Mouse (Mus musculus) hindbrain, embryonic 12.5 days (tissue): ENCODE results near the gene Prc1. TPM values are rescaled to one million over a fixed set of nuclear protein-coding genes. Genes with fewer than 3 reads are reported as not detected.

Source experiments
- ATAC-seq: fragments of 200-750 bp; cut with Nextera tagmentation; 2 replicates; pipeline ENCODE4 v1.8.0; 2017; ENCODE audit warnings: moderate TSS enrichment; ENCODE audit not compliant: low FRiP score
- H3K27ac ChIP-seq: fragments of 300-500 bp; sonication (generic); 2 replicates; pipeline ENCODE4 v1.5.1; 2016; ENCODE audit warnings: mild to moderate bottlenecking
- H3K27me3 ChIP-seq: fragments of 300-500 bp; sonication (generic); 2 replicates; pipeline ENCODE4 v1.6.1; 2016; ENCODE audit warnings: mild to moderate bottlenecking
- H3K36me3 ChIP-seq: fragments of 300-500 bp; sonication (generic); 2 replicates; pipeline ENCODE4 v1.6.1; 2016; ENCODE audit warnings: mild to moderate bottlenecking
- H3K4me1 ChIP-seq: fragments of 300-500 bp; sonication (generic); 2 replicates; pipeline ENCODE4 v1.6.1; 2016
- H3K4me2 ChIP-seq: fragments of 300-500 bp; sonication (generic); replicated peaks from 2 replicates; pipeline ENCODE4 v1.6.1; 2016; ENCODE audit warnings: mild to moderate bottlenecking
- H3K4me3 ChIP-seq: fragments of 300-500 bp; sonication (generic); 2 replicates; pipeline ENCODE4 v1.5.1; 2016; ENCODE audit warnings: mild to moderate bottlenecking
- H3K9ac ChIP-seq: fragments of 300-500 bp; sonication (generic); 2 replicates; pipeline ENCODE4 v1.6.1; 2016; ENCODE audit warnings: mild to moderate bottlenecking, moderate library complexity
- H3K9me3 ChIP-seq: fragments of 300-500 bp; sonication (generic); replicated peaks from 2 replicates; pipeline ENCODE4 v1.6.1; 2016; ENCODE audit warnings: mild to moderate bottlenecking
- WGBS: fragments of 180-500 bp; shearing (Covaris S2); methylation state at CpG from one replicate; pipeline ENCODE4 v1.1.7; 2016; 5-methylcytosine and 5-hydroxymethylcytosine counted together
- polyA plus RNA-seq: library from polyadenylated mRNA; unstranded; fragments of >200 nt; fragmentation: Nextera tagmentation; extraction: Ambion mirVana; gene quantifications from 2 replicates; pipeline ENCODE4 v1.2.1, GENCODE M21; 2016

Prc1 gene
- polyA plus RNA-seq, 1 experiment from 2014 or later, result 117 TPM

- no peak overlapping the region for H3K4me2 ChIP-seq
- no peaks in the 10 kb centered on the region for H3K27me3 ChIP-seq
- no peak overlapping the region for H3K9ac ChIP-seq
- H3K36me3 ChIP-seq, result peaks cover 73% of the 10 kb centered on the region
- no peak overlapping the region for H3K27ac ChIP-seq
- no peak overlapping the region for H3K4me3 ChIP-seq
- H3K9me3 ChIP-seq, result no peaks in the 10 kb centered on the region
- 91% methylated on average over 2 of the region's 2 CpGs for WGBS
- peaks cover 16% of the 10 kb centered on the region for H3K4me1 ChIP-seq
- ATAC-seq, result no peak
Observed at GRCm38 (mm10) chr7:80365759-80366158, 71.5 kb downstream of the Prc1 start.

Other genes starting within 250 kb of the Prc1 start
- gene Idh2, start 179.1 kb upstream of the Prc1 start, polyA plus RNA-seq, result 322 and 326 TPM in 2 replicates
- 20.9 and 21.1 TPM in 2 replicates for gene Sema4b, start 107.6 kb upstream of the Prc1 start, polyA plus RNA-seq
- gene Cib1, start 61.6 kb upstream of the Prc1 start, polyA plus RNA-seq, result 37.5 and 40.5 TPM in 2 replicates
- gene Gdpgp1, start 61.6 kb upstream of the Prc1 start, polyA plus RNA-seq, result 4.6 and 4.9 TPM in 2 replicates
- gene Ttll13, start 48.1 kb upstream of the Prc1 start, polyA plus RNA-seq, result 2.0 and 2.7 TPM in 2 replicates
- 55.0 and 55.1 TPM in 2 replicates for gene Ngrn, start 33.2 kb upstream of the Prc1 start, polyA plus RNA-seq
- 21.1 and 22.9 TPM in 2 replicates for gene Vps33b, start 24.8 kb upstream of the Prc1 start, polyA plus RNA-seq
- 9.8 and 14.1 TPM in 2 replicates for gene Rccd1, start 30.0 kb downstream of the Prc1 start, polyA plus RNA-seq
- 56.2 and 60.6 TPM in 2 replicates for gene Unc45a, start 46.6 kb downstream of the Prc1 start, polyA plus RNA-seq
- 20.2 and 22.0 TPM in 2 replicates for gene Hddc3, start 48.7 kb downstream of the Prc1 start, polyA plus RNA-seq
- gene Man2a2, start 76.9 kb downstream of the Prc1 start, polyA plus RNA-seq, result 27.2 and 30.9 TPM in 2 replicates
- 10.2 and 11.8 TPM in 2 replicates for gene Fes, start 93.5 kb downstream of the Prc1 start, polyA plus RNA-seq
- gene Furin, start 111.0 kb downstream of the Prc1 start, polyA plus RNA-seq, result 6.1 and 6.9 TPM in 2 replicates
- 24.7 and 26.0 TPM in 2 replicates for gene Blm, start 240.7 kb downstream of the Prc1 start, polyA plus RNA-seq